Mouse (Mus musculus) telencephalon, adult 2 months (tissue): Measurements from ENCODE around the gene Bag3.

Experiments
- DNase-seq: peaks from one replicate; pipeline ENCODE4 v3.0.0-alpha.2; 2011; ENCODE audit warnings: low read depth, low spot score

Gene Bag3

DNA sequence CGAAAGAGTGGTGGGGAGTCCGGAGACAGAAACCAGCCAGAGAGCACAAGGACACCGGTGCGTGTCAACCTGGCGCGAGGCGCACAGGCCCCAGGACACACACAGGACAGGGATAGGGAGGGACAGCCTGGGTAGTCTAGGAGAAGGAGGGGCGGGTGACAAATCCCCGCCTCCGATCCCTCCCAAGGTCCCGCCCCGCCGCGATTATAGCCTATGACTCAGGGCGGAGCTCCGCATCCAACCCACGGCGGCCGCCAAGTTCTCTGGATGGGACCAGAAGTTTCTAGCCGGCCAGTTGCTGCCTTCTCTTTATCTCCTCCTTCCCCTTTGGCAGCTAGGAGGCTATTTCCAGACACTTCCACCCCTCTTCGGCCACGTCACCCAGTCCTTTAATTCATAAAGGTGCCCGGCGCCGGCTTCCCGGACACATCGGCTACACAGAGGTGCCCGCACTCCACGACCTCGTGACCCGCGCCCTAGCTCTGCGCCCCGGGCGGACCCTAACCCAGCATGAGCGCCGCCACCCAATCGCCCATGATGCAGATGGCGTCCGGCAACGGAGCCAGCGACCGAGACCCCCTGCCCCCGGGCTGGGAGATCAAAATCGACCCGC lies at the start of gene Bag3:
TSS of gene Bag3 (plus strand) at position 268 of the 613 bp plus-strand sequence.
- DNase-seq, result no peak

DNA sequence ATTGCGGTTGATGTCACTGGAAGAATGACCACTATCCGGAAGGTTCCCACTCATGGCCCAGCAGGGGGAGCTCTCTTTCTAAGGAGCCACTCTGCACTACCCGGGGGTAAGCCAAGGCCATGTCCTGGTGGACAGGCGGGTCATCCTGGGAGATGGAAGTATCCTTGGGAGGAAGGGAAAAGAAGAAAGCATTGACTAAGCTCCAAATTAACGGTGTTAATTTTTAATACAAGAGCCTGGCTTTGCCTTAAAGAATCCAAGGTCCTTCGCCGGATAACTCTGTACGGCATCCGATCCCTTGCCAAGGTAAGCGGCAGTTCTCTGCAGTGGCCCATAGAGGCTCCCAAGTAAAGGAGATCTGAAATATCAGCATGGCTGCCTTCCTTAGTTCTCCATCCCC lies 49.1 kb upstream of the Bag3 start:
- peak; percentile 46 for DNase-seq

- DNase-seq, result no peak
Observed at GRCm38 (mm10) chr7:128488986-128489385, 34.4 kb upstream of the Bag3 start.

DNA sequence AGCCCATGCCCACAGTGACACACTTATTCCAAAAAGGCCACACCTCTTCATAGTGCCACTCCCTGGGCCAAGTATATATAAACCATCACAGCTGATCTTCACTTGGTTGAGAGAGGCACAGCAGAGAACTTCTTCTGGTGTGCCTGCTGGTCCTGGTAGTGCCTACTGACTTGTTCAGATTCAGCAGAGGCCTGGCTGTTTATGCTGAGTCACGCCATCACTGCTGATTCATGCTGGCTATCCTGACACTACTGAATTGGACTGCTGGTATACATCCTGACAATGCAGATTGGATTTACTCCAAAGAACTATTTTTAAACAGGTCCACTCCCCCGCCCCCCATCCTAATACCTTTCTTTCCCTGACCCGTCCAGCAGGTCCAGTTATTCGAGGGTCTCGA lies 28.9 kb upstream of the Bag3 start:
- no peak for DNase-seq

- no peak for DNase-seq
Observed at GRCm38 (mm10) chr7:128499801-128500200, 23.6 kb upstream of the Bag3 start.

- DNase-seq, result peak; percentile 55
Observed at GRCm38 (mm10) chr7:128504091-128504490, 19.3 kb upstream of the Bag3 start.

- no peak for DNase-seq
Observed at GRCm38 (mm10) chr7:128511936-128512335, 11.5 kb upstream of the Bag3 start.

DNA sequence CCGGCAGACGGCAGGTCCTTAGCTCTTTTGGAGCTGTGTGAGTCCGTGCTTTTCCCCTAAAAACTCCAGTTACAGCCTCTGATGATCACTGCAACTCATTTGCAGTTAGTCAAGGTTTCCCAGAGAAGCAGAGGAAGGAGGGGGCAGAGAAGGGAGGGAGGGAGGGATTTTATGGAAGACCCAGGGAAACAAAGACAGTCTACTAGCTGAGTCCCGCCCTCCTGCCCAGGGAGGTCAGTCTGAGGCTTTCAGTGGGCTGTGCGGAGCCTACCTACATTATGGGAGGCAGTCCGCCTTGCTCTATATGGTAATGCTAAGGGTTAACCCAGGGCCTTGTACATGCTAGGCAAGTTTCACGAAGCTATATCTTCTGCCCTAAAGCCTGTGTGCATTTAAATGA lies 9.9 kb upstream of the Bag3 start:
- no peak for DNase-seq

GRCm38 (mm10) chr7:128514341-128514740 lies 9.1 kb upstream of the Bag3 start:
- no peak for DNase-seq

DNA sequence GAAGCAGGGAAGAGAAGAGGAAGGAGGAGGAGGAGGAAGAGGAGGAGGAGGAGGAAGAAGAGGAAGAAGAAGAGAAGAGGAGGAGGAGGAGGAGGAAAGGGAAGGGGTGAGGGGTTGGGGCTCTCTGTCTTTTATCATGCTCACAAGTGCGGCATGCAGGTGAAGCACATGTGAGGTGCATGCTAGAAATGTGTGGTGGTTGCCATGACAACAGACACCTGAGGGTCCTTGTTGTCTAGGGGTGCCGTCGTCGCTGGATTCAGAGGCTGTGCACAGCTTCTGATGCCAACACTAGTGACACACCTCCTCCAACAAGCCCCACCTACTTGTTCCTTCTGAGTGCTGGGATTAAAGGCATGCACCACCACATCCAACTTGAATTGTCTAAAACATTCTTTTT lies 7.1 kb upstream of the Bag3 start:
- no peak for DNase-seq

DNA sequence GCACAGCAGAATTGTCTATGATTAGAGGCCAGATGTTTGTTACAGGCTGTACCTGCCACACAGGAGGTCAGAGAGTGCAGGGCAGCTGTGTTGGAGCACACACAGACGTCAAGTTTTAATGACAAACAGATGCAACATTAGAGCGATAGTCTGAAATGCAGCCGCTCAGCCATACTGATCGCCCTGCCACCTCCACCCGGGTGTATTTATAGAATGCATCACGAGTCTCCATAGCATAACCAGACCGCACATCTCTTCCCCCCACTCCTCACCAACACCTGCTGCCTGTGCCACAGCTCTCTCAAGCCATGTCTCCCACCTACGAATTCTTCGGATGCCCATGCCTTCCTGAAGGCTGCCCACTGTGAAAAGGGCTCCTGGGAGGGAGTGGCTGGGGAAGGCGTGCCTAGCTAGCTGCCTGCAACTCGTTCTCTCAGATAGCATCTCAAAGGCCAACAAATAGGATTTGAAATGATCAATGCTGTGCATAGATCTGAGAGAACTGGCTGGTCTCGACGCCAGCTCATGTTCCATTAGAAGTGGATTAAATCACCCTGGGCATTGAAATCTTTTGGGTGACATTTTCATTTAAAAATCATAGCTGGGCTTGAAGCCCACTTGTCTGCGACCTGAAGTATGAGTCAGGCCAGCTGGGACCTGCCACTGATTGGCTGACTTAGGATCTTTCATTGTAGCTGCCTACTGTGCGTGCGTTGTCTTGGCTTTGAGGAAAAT lies 3.9 kb upstream of the Bag3 start:
- no peak for DNase-seq

- DNase-seq, result no peak
Observed at GRCm38 (mm10) chr7:128523962-128524581, 656 bp downstream of the Bag3 start.

- no peak for DNase-seq
Observed at GRCm38 (mm10) chr7:128524641-128525040, 1.2 kb downstream of the Bag3 start.

DNA sequence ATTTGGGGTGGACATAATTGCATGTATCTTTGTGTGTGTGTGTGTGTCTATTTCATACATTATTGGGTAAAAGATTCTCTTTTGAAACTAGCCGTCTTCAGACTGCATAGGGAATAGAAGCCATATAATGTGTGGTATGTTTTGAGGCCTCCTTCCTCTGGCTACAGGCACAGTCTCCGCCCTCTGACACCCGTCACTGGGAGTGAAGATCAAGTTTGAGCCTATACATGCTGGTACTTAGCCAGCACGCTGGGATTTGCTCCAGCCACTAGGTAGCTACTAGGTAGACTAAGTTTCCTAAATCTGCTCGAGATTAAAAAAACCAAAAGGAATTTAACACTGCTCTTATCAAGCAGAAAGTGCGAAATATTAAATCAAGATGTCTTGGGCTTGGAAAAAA lies 3.2 kb downstream of the Bag3 start:
- no peak for DNase-seq

DNA sequence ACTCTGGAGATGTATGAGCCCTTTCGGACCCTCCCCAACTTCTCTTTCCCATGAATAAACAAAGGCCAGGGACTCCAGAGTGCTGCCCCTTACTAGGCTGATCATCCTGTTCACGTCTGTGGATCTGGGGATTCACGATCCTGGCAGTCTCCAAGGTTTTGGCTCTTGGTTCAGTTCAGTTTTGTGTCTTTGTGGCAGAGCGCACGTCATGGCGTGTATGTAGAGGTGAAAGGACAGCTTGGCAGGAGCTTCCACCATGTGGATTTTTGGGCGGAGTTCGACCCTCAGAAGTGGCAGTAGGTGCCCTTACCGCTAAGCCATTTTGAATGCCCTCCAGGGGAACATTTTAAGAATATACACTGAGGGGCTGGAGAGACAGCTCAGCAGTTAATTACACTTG lies 5.2 kb downstream of the Bag3 start:
- no peak for DNase-seq

DNA sequence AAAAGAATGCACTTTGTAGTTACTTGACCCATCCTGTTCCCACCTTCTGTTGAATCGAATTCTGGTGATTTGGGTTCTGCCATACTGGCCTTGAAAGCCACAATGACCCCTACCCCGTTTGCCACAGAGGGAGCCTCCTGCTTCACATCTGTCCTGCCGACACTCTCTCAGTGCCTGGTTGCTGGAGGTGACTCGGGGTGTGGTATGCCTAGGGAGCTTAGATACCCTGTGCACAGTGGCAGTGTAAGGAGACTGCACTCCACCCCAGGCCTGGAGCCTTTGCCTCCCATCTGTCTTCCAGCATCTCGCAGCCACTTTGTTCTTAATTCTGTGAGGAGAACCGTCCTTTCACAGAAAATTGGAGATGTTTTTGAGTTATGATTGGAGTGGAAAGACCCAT lies 5.7 kb downstream of the Bag3 start:
- DNase-seq, result no peak

DNA sequence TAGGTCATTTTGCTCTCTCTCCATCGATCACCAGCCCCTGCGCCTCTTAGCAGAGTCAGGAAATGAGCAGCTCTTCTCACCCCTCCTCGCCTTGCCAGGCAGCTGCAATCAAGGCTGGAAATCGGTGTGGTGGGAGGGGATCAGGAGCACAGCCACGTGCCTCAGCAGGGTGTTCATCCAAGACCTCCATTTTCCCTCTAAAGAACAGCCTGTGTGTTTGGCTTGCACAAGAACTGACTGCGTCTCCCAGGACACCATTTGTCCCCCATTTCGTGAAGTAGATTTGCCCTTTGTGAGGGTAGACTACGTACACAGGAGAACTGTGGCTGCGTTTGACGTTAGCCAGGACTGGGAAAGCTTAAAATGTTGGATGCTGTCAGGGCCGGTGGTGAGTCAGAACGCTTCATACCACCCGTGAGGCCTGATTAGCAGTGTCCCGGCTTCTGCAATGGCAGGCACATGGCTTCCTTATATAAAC lies 6.2 kb downstream of the Bag3 start:
- DNase-seq, result peak; percentile 43

DNA sequence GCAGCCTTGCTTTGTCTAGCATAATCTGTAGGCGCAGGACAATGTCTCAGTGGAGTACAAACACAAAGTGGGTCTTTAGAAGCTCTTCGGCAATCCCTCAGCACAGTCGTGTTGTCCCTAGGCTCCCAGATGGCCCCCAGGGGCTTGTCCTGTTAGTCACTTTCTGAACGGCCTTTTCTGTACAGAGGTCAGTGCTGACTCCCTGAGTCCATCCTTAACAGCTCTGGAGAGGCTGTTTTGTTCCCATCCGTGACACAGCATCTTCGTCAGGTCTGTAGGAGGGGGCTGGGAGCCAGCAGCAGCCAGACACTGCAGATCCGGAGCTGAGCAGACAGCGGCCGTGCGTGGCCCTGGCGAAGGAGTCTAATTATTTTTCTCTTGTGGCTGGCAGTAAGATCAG lies 7.6 kb downstream of the Bag3 start:
- no peak for DNase-seq

DNA sequence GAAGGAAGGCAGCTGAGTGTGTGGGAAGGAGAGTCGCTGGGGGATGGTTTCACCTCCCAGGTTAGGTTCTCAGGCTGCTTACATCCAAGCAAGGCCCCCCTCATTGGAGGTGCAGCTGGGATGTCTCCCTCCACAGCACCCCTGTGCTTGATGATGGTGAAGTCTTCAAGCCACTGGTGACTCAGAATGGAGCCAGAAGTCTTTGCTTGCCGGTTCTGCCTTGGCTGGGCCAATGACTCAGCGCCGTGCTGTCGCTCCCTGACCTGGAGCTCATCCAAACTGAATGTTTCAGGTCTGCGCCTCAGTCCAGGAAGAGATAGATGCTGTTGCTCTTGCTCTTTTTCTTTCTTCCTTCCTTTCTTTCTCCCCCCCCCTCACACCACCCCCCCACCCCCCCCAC lies 8.5 kb downstream of the Bag3 start:
- DNase-seq, result peak; percentile 43

DNA sequence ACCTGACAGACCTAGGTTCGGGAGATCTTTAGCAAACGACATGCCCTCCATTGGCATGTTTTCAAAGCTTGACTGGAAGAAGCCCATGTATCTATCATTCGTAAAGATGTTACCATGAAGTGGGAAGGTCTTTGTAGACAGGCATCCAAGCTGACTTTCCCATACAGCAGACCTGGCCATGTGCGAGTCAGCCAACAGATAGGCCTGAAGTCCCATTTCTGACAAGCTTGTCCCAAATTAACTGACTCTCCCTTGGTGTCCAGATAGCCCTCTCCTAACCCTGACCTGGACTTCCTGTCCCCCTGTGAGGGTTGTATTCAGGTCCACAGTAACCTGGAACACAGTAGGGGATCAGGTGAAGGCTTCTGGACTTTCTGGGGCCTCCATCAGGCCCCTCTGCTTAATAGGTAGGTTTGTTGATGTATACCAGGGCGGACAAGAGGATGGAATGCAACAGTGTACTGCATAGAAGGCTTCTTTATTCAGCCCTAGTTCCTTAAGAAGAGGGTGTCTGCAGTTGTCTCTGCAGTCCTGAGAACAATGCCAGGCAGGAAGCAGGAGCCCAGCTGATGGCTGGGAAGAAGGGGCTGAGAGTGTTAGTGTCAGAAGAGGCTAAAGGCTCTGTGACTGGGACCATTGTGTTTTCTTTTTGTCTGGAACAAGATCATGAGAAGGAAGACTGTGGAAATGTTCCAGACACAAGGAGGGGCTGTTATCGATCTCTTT lies 9.2 kb downstream of the Bag3 start:
- DNase-seq, result no peak

GRCm38 (mm10) chr7:128534984-128535491 lies 11.6 kb downstream of the Bag3 start:
- DNase-seq, result no peak

DNA sequence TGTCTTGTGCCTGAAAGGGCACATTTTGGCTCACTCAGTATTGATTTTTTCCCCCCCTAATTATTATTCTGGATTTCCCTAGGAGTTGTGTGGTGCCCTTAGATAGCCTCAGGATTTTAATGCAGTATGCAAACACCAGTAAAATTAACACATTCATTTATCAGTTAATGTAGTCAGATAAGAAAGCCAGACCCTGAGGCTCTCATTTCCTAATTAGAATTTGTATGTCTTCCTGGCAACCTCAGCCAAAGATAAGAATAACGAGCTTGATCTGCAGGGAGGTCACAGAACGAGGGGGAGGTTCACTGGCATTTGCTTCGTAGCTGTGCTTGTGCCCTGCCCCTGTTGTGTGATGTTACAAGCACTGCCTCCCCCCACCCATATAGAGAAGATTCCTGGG lies 12.7 kb downstream of the Bag3 start:
- no peak for DNase-seq
